Mouse (Mus musculus): Measurements from ENCODE around the gene Zfp646.
A peak's percentile ranks its signal among the peaks of the same experiment; 100 is the strongest.

Gene Zfp646

GRCm38 (mm10) chr7:127919290-127919689 is 43.3 kb downstream of the Zfp646 start:
- DNase-seq (ENCODE audit: low read depth, low spot score), result no peak

GRCm38 (mm10) chr7:127921516-127921915 is 45.5 kb downstream of the Zfp646 start:
- DNase-seq (ENCODE audit: low read depth, low spot score), result no peak

GRCm38 (mm10) chr7:127922451-127923275 is 46.6 kb downstream of the Zfp646 start:
- no peak for DNase-seq (ENCODE audit: low read depth, low spot score)

- DNase-seq (ENCODE audit: low read depth, low spot score), result no peak
These were observed 47.7 kb downstream of the Zfp646 start for GRCm38 (mm10) chr7:127923714-127924113.

- no peak for DNase-seq (ENCODE audit: low read depth, low spot score)
These were observed 49.2 kb downstream of the Zfp646 start for GRCm38 (mm10) chr7:127925252-127925651.

GRCm38 (mm10) chr7:127926066-127926465 is 50.0 kb downstream of the Zfp646 start:
- no peak for DNase-seq (ENCODE audit: low read depth, low spot score)

GRCm38 (mm10) chr7:127926846-127927245 is 50.8 kb downstream of the Zfp646 start:
- DNase-seq (ENCODE audit: low read depth, low spot score), result no peak

- DNase-seq (ENCODE audit: low read depth, low spot score), result no peak
These were observed 51.7 kb downstream of the Zfp646 start for GRCm38 (mm10) chr7:127927726-127928125.

- DNase-seq (ENCODE audit: low read depth, low spot score), result no peak
These were observed 52.6 kb downstream of the Zfp646 start for GRCm38 (mm10) chr7:127928596-127928995.

- DNase-seq (ENCODE audit: low read depth, low spot score), result no peak
These were observed 53.9 kb downstream of the Zfp646 start, which contains the start of gene Prss8 for GRCm38 (mm10) chr7:127929923-127930322. TSS of gene Prss8 (minus strand) at chr7:127930104.

GRCm38 (mm10) chr7:127930636-127931035 is 54.6 kb downstream of the Zfp646 start:
- DNase-seq (ENCODE audit: low read depth, low spot score), result no peak

GRCm38 (mm10) chr7:127931351-127932135 is 55.5 kb downstream of the Zfp646 start:
- no peak for DNase-seq (ENCODE audit: low read depth, low spot score)

GRCm38 (mm10) chr7:127932273-127933031 is 56.4 kb downstream of the Zfp646 start:
- no peak for DNase-seq (ENCODE audit: low read depth, low spot score)

GRCm38 (mm10) chr7:127934075-127934474 is 58.1 kb downstream of the Zfp646 start:
- DNase-seq (ENCODE audit: low read depth, low spot score), result no peak

GRCm38 (mm10) chr7:127935028-127935722 is 59.2 kb downstream of the Zfp646 start:
- peak; percentile 87 for DNase-seq (ENCODE audit: low read depth, low spot score)

Data from WW6 (cell line).